Mouse (Mus musculus) C2C12 (cell line): ENCODE results near the gene Klf2. TPM values are rescaled to one million over a fixed set of nuclear protein-coding genes. Genes with fewer than 3 reads are reported as not detected.

Experiments used
- H3K27me3 ChIP-seq: one replicate; pipeline ENCODE4 v1.6.1; 2011; ENCODE audit not compliant: control insufficient read depth, insufficient read depth, insufficient read length
- H3K36me3 ChIP-seq: one replicate; pipeline ENCODE4 v1.6.1; 2011; ENCODE audit not compliant: control insufficient read depth, insufficient read depth
- H3K4me3 ChIP-seq: one replicate; pipeline ENCODE4 v1.5.1; 2011; ENCODE audit warnings: mild to moderate bottlenecking, control low read depth; ENCODE audit not compliant: poor library complexity, insufficient read depth, severe bottlenecking
- H3K79me2 ChIP-seq: one replicate; pipeline ENCODE4 v1.6.1; 2011; ENCODE audit not compliant: control insufficient read depth, insufficient read depth
- H3K79me3 ChIP-seq: one replicate; pipeline ENCODE4 v1.6.1; 2011; ENCODE audit warnings: low read depth, control low read depth
- H3ac ChIP-seq: one replicate; pipeline ENCODE3; 2011; ENCODE audit warnings: low read depth; ENCODE audit not compliant: control insufficient read depth, insufficient read length
- CEBPB ChIP-seq: IDR thresholded peaks from one replicate; pipeline ENCODE4 v1.6.1; 2011; ENCODE audit warnings: low read depth, mild to moderate bottlenecking, control low read depth, moderate library complexity
- CTCF ChIP-seq: IDR thresholded peaks from one replicate; pipeline ENCODE4 v1.5.1; 2011; ENCODE audit not compliant: control insufficient read depth, insufficient read depth, insufficient read length
- FOSL1 ChIP-seq: IDR thresholded peaks from one replicate; pipeline ENCODE4 v1.8.0; 2011; ENCODE audit warnings: mild to moderate bottlenecking, low read length; ENCODE audit not compliant: poor library complexity, insufficient read depth, severe bottlenecking
- MAX ChIP-seq: IDR thresholded peaks from one replicate; pipeline ENCODE4 v1.6.1; 2011; ENCODE audit warnings: mild to moderate bottlenecking, control low read depth
- MYOD1 ChIP-seq: IDR thresholded peaks from one replicate; pipeline ENCODE4 v1.6.1; 2011; ENCODE audit warnings: low read depth; ENCODE audit not compliant: control insufficient read depth, insufficient read length
- MYOG ChIP-seq: IDR thresholded peaks from one replicate; pipeline ENCODE4 v1.6.1; 2011; ENCODE audit not compliant: control insufficient read depth, insufficient read length; ENCODE audit errors: extremely low read depth
- USF1 ChIP-seq: IDR thresholded peaks from one replicate; pipeline ENCODE4 v1.6.1; 2011; ENCODE audit warnings: low read depth, mild to moderate bottlenecking, control low read depth, moderate library complexity
- polyA plus RNA-seq: library from polyadenylated mRNA; unstranded; fragments of >200 nt; fragmentation: generic; extraction: Trizol; gene quantifications from one replicate; pipeline ENCODE4 v1.2.1, GENCODE M21; 2012; ENCODE audit warnings: missing spikeins

Gene Klf2
- polyA plus RNA-seq, 1 experiment, result 9.9 TPM

DNA sequence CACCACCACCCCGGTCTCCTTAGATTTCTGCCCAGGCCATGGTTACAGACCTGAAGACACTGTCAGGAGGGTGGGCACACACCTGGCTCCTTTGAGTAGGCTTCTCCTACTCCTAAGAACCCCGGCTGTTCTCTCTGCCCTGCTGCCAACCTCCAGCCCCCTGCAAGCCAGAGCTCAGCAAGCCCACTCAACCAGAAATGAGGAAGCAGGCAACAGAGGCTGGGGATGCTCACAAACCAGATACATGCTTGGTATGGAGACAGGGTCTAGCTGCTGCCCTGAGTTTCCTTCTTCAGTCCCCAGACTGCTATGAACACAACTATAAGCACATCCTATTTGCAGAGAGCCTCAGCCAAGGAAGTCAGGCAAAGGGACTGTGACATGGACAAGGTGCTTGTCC, 29.3 kb downstream of the Klf2 start:
- H3K79me3 ChIP-seq, result no peaks in the 10 kb centered on the region
- no peak overlapping the region for H3K4me3 ChIP-seq
- no peaks in the 10 kb centered on the region for H3K36me3 ChIP-seq
- no peaks in the 10 kb centered on the region for H3K27me3 ChIP-seq
- no peak overlapping the region for H3ac ChIP-seq
- TF ChIP-seq CEBPB (no peak), CTCF (no peak), MYOD1 (no peak), MAX (no peak), USF1 (no peak), MYOG (no peak), FOSL1 (no peak)
- no peaks in the 10 kb centered on the region for H3K79me2 ChIP-seq

DNA sequence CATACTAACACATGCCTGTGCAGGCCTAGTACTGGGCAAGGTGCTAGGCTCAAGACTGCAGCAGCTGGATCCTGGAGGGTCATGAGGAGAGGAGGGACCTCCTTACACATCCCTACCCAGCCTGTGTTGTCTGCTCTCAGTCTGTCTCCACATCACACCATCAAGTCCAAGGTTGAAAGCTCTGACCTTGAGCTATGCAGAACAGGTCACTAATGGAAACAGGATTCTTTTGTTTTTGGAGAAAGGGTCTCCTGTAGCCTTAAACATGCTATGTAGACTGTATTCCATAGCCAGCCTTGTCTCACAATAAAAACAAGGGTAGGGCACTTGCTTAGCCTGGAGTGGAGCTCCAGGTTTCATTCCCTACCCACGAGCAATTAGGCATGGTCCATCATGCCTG, 30.1 kb downstream of the Klf2 start:
- no peak overlapping the region for H3ac ChIP-seq
- no peaks in the 10 kb centered on the region for H3K36me3 ChIP-seq
- no peaks in the 10 kb centered on the region for H3K79me3 ChIP-seq
- no peaks in the 10 kb centered on the region for H3K79me2 ChIP-seq
- no peak overlapping the region for H3K4me3 ChIP-seq
- no peaks in the 10 kb centered on the region for H3K27me3 ChIP-seq
- TF ChIP-seq CEBPB, result no peak
- TF ChIP-seq MYOG, result no peak
- TF ChIP-seq CTCF, result no peak
- TF ChIP-seq USF1, result no peak

DNA sequence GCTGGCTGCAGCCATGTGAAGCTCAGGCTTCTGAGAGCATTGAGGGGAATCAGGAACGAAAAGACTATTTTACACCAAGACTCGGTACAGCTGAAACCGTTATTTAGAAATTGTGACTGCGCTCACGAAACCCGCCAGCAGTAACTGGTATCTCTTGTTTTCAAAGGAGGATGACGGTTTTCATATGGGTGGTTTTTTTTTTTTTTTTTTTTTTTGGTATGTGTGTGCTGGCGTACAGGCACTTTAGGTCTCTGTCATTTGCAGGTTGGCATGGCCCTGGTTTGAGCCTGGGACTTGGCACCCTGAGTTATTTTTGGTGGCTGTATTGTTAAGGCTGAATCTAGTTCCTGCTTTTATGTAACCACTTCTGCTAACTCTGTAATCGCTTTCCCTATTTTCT, 31.0 kb downstream of the Klf2 start:
- Histone ChIP-seq H3K27me3 (no peaks in the 10 kb centered on the region), H3ac (no peak overlapping the region), H3K4me3 (no peak overlapping the region), H3K79me3 (no peaks in the 10 kb centered on the region), H3K36me3 (peaks cover 4% of the 10 kb centered on the region), H3K79me2 (no peaks in the 10 kb centered on the region)
- TF ChIP-seq MYOD1, result no peak
- no peak for TF ChIP-seq FOSL1
- no peak for TF ChIP-seq MAX
- TF ChIP-seq USF1, result no peak
- no peak for TF ChIP-seq CTCF
- TF ChIP-seq CEBPB, result no peak
- TF ChIP-seq MYOG, result no peak

DNA sequence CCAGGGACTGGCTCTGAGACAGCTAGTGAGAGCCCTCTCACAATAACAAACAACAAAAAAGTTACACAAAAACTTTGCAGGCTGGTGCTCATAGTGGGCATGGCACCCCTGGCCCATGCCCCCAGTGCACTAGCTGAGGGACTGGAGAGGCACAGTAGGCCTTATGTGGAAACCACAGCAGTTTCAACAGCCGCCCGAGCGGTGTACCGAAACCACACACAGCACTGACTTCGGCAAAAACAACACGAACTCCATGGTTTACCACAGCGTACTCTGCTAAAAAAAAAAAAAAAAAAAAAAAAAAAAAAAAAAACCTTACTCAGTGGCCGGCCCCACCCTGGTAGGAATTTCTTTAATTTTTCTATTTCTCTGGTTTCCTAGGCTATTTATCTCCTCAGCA, 31.9 kb downstream of the Klf2 start:
- Histone ChIP-seq H3K79me2 (no peaks in the 10 kb centered on the region), H3K36me3 (peaks cover 7% of the 10 kb centered on the region), H3ac (no peak overlapping the region), H3K27me3 (no peaks in the 10 kb centered on the region), H3K4me3 (no peak overlapping the region), H3K79me3 (no peaks in the 10 kb centered on the region)
- TF ChIP-seq MAX (no peak), CEBPB (no peak), USF1 (no peak), MYOD1 (no peak), MYOG (no peak), FOSL1 (no peak), CTCF (no peak)

DNA sequence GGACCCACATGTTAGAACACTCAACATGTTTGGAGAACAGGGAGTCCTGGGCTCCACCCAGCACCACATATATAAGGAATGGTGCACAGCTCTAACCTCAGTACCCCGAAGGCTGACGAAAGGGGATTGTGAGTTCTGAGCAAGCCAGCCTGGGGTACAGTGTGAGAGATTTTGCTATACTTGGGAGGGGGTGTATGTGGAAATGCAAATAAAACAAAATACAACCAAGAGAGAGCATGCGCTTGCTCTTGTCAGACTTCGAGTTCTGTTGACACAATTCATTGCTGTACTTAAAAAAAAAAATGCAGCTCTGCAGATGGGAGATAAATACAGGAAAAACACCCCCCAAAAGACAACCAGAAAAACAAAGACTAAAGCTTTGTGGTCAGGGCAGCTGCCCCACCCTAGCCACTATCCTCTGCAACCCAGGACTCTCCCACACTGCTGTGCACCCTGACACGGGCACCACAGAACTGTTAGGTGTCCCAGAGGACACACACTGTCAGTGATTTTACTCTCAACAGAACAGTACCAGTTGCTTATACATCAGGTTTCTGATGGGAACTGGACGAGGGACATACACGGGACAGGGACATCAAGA, 32.7 kb downstream of the Klf2 start:
- Histone ChIP-seq H3K27me3 (no peaks in the 10 kb centered on the region), H3K36me3 (peaks cover 13% of the 10 kb centered on the region), H3K79me2 (no peaks in the 10 kb centered on the region), H3ac (no peak overlapping the region), H3K4me3 (no peak overlapping the region), H3K79me3 (no peaks in the 10 kb centered on the region)
- TF ChIP-seq MYOG (no peak), USF1 (no peak), MAX (no peak), CTCF (no peak), MYOD1 (no peak), FOSL1 (no peak), CEBPB (no peak)

DNA sequence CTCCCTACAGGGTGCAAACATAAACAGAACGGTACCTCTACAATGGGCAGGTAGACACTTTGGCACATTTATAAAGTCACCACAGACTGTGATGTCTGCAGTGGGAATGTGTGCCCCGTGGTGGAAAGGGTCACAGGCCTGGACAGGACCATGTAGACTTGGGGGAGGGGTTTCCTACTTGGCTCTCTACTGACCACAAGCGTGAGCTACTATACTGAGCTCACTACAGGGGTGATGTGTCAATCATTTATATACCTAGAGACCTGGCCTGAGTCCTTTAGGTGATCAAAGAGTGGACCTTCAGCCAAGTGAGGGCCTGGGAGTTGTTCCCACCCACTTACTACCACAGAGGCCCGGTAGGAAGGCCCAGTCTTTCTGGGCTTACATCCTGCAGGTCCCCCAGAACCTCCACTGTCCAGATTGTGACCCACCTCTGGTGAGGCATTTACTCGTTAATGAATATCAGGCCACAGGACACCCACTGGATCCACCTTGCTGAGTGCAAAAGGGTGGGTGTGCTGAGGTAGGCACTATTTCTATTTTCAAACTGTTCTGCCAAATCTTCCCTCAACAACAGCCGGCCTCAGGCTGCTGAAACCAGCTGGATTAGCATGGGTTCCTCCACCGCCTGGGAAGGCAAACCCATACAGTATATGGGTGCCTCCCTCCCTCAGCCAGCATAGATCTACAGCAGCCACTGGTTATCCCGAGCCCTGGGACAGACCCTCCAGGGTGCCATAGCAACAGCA, 34.3 kb downstream of the Klf2 start:
- H3ac ChIP-seq, result no peak overlapping the region
- no peak for TF ChIP-seq FOSL1
- TF ChIP-seq MYOD1, result no peak
- TF ChIP-seq MYOG, result no peak
- no peak for TF ChIP-seq CEBPB
- no peak for TF ChIP-seq MAX
- no peak for TF ChIP-seq USF1
- H3K79me2 ChIP-seq, result no peaks in the 10 kb centered on the region
- H3K79me3 ChIP-seq, result no peaks in the 10 kb centered on the region
- H3K4me3 ChIP-seq, result no peak overlapping the region
- peaks cover 15% of the 10 kb centered on the region for H3K36me3 ChIP-seq
- H3K27me3 ChIP-seq, result no peaks in the 10 kb centered on the region
